Comparison of ENCODE assay signal across 19 mouse cellular contexts in the genomic region with DNA sequence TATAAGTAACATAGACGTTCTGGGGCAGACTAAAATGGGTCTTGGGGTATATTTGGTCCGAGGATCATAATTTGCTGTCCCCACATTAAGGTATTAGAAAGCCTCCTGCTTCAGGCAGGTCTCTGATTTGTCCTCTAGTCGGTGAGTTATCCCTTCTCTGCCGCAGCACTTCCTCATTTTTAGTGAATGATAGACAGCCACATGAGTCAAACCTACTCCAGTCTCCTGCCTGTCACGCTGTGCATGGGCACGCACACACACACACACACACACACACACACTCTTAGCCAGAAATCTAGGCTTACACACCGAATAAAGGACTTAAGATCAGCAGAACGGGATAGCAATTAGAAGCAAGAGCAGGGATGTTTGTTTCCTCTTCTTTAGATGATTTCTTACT. TPM values are rescaled to one million over a fixed set of nuclear protein-coding genes. Genes with fewer than 3 reads are reported as not detected.
"Had no signal": no experiment of that assay in that cellular context is flagged by ENCODE, and none has a peak within 500 bp of the region (broad histone marks: within the 10 kb centered on the region; RNA-seq: fewer than 3 reads in every experiment).

No protein-coding gene starts in this region.

- H3K4me1 ChIP-seq: liver, embryonic 15.5 days had no signal

- H3K9me3 ChIP-seq: liver, embryonic 15.5 days; midbrain, embryonic 12.5 days had no signal

- H3K36me3 ChIP-seq: limb, embryonic 12.5 days; liver, embryonic 15.5 days; midbrain, embryonic 12.5 days had no signal

- DNase-seq: kidney, adult 11 months; kidney, adult 9 months; kidney, postnatal 36 days; layer of hippocampus, adult 9-11 months; lung, adult 2 months; lung, postnatal 10 days; lung, postnatal 4 days; thymus, adult 2 months; thymus, postnatal 4 days had no signal

- H3K4me2 ChIP-seq: limb, embryonic 12.5 days; liver, embryonic 15.5 days; midbrain, embryonic 12.5 days had no signal

- ATAC-seq: midbrain, embryonic 16.5 days had no signal

- H3K27me3 ChIP-seq: limb, embryonic 12.5 days; liver, embryonic 15.5 days; midbrain, embryonic 12.5 days had no signal

- H3K27ac ChIP-seq: kidney, postnatal 0 days; limb, embryonic 12.5 days; liver, embryonic 15.5 days; midbrain, embryonic 12.5 days had no signal

- H3K4me3 ChIP-seq: limb, embryonic 12.5 days; liver, embryonic 15.5 days; midbrain, embryonic 12.5 days had no signal

- H3K9ac ChIP-seq: limb, embryonic 12.5 days; liver, embryonic 15.5 days; midbrain, embryonic 12.5 days had no signal

RNA-seq across cellular contexts. Expression of gene Gm4792, which starts 34.8 kb away (rescaled TPM):
- total RNA-seq: layer of hippocampus, adult 18-20 months; left cerebral cortex, postnatal 36 days; liver, adult 2 months; megakaryocyte-erythroid progenitor cell, adult 5-6 weeks had no signal
- polyA plus RNA-seq: kidney, postnatal 0 days; limb, embryonic 12.5 days; liver, adult 2 months; liver, embryonic 15.5 days; lung, adult 2 months; stomach, embryonic 14.5 days; thymus, adult 2 months had no signal
